ENCODE assay signal across 13 mouse cellular contexts in genomic region chr14:77934431-77934830, GRCm38 (mm10).
A peak's percentile ranks its signal among the peaks of the same experiment; 100 is the strongest.
DNase-seq lines count a peak whose midpoint lies in the region; ATAC-seq lines count a peak whose summit lies in the region.
"Had no signal": no experiment of that assay in that cellular context is flagged by ENCODE, and none has a peak within 500 bp of the region (broad histone marks: within the 10 kb centered on the region; RNA-seq: fewer than 3 reads in every experiment).

No protein-coding gene starts in this region.

- peak; percentile 16 for DNase-seq in cerebellum, adult 9-11 months
- DNase-seq in cerebellum, adult 11 months, result no peak
- DNase-seq in cerebellum, postnatal 14 days, result peak; percentile 75 to 85
- peak; percentile 38 to 41 for DNase-seq in cerebellum, postnatal 36 days
- no peak for DNase-seq in cerebellum, adult 9-10 months
- DNase-seq: adrenal gland, adult 2 months; adrenal gland, postnatal 10 days; adrenal gland, postnatal 25 days; embryo, embryonic 11 days; gastrocnemius, adult 2 months had no signal

- ATAC-seq in cerebellum, adult (ENCODE audit: insufficient number of reproducible peaks, low FRiP score, low TSS enrichment), result no peak
- ATAC-seq: forebrain, embryonic 14.5 days; forebrain, embryonic 16.5 days had no signal

Comparison
In these comparisons a context has a peak if more than half of its experiments do, and no peak if none do; other contexts are left out.
1. DNase-seq: peak in cerebellum, adult 9-11 months (single experiment), cerebellum, postnatal 14 days (2 of 2) and cerebellum, postnatal 36 days (2 of 2); none in cerebellum, adult 11 months (single experiment) and cerebellum, adult 9-10 months (single experiment).